ENCODE assay signal across 28 mouse cellular contexts in the genomic region with DNA sequence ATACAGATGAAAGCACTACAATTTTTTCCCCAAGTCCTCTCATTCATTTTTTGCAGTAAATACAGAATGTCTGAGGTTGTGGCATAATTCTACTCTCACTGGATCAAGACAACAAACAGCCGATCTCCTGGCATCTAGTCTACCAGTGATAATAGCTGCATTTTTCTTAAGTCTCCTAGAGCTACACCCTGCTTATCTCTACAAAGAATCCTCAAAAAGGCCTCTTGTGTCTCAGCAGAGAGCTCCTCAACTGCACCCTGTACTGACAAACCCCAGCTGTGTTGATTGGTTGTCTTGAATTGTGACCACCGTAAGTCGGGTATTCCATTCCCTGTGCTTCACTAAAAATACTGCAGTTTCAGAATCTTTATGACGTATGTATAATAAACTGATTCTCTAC.
DNase-seq lines count a peak whose midpoint lies in the region; ATAC-seq and TF ChIP-seq lines count a peak whose summit lies in the region.
"Had no signal": no experiment of that assay in that cellular context is flagged by ENCODE, and none has a peak within 500 bp of the region (broad histone marks: within the 10 kb centered on the region; RNA-seq: fewer than 3 reads in every experiment).

No protein-coding gene starts in this region.

- TF ChIP-seq POLR2A in MEL (IDR thresholded peaks at IDR 0.05; ENCODE audit: control insufficient read depth in 1 of 2, insufficient read depth in 1 of 2, low read depth in 1 of 2, low read length in 2 of 2, poor library complexity in 1 of 2), result no peak

- H3K9me3 ChIP-seq in MEL (replicated peaks; ENCODE audit: insufficient read depth, low read length), result no peaks in the 10 kb centered on the region
- H3K9me3 ChIP-seq in liver, embryonic 14.5 days (ENCODE audit: control insufficient read depth, low read length), result no peaks in the 10 kb centered on the region
- H3K9me3 ChIP-seq: embryonic facial prominence, embryonic 10.5 days; embryonic facial prominence, embryonic 13.5 days; forebrain, embryonic 12.5 days; forebrain, embryonic 15.5 days; heart, embryonic 12.5 days; heart, embryonic 15.5 days; hindbrain, embryonic 10.5 days; hindbrain, embryonic 13.5 days had no signal

- peak; percentile 47 to 48; a peak in 2 of 4 replicates for TF ChIP-seq EP300 in MEL (IDR thresholded peaks at IDR 0.05; ENCODE audit: low read depth in 1 of 2, low read length in 2 of 2)
- TF ChIP-seq EP300 in liver, embryonic 14.5 days (IDR thresholded peaks at IDR 0.05; ENCODE audit: low read depth), result no peak

- no peak for TF ChIP-seq RAD21 in MEL (IDR thresholded peaks at IDR 0.05; ENCODE audit: low read depth, low read length)

- H3K4me2 ChIP-seq in liver, embryonic 14.5 days (ENCODE audit: low read depth), result no peak overlapping the region
- H3K4me2 ChIP-seq: embryonic facial prominence, embryonic 13.5 days; forebrain, embryonic 12.5 days; forebrain, embryonic 15.5 days; heart, embryonic 12.5 days; heart, embryonic 15.5 days; hindbrain, embryonic 13.5 days had no signal

- peak; percentile 74 for ATAC-seq in liver, embryonic 14.5 days (ENCODE audit: insufficient read depth)
- ATAC-seq: CD4-positive, CD25-positive, alpha-beta regulatory T cell, adult 4 months; forebrain, embryonic 15.5 days; hindbrain, embryonic 16.5 days had no signal

- peak overlapping the region in 1 of 2 experiments; percentile 7; a peak in 1 of 4 replicates for H3K4me3 ChIP-seq in MEL (ENCODE audit: control insufficient read depth in 1 of 2, insufficient read depth in 1 of 2, low read depth in 2 of 2, low read length in 2 of 2)
- H3K4me3 ChIP-seq in liver, embryonic 14.5 days (ENCODE audit: insufficient read depth in 1 of 2, low read depth in 2 of 2, low read length in 2 of 2), result no peak overlapping the region
- H3K4me3 ChIP-seq: embryonic facial prominence, embryonic 10.5 days; embryonic facial prominence, embryonic 13.5 days; erythroblast, embryonic 14.5 days; forebrain, embryonic 12.5 days; forebrain, embryonic 15.5 days; heart, embryonic 12.5 days; heart, embryonic 15.5 days; hindbrain, embryonic 10.5 days; hindbrain, embryonic 13.5 days had no signal

- no peaks in the 10 kb centered on the region for H3K27me3 ChIP-seq in MEL (ENCODE audit: control insufficient read depth in 1 of 2, insufficient read depth in 2 of 2, low read length in 2 of 2)
- H3K27me3 ChIP-seq in liver, embryonic 14.5 days (ENCODE audit: control insufficient read depth, insufficient read depth, low read length), result no peaks in the 10 kb centered on the region
- H3K27me3 ChIP-seq: embryonic facial prominence, embryonic 13.5 days; forebrain, embryonic 12.5 days; forebrain, embryonic 15.5 days; heart, embryonic 12.5 days; heart, embryonic 15.5 days; hindbrain, embryonic 13.5 days had no signal

- no peak for TF ChIP-seq CTCF in MEL (IDR thresholded peaks at IDR 0.05 in 2 of 3, conservative IDR thresholded peaks at IDR 0.05 in 1 of 3; ENCODE audit: control insufficient read depth in 1 of 3, insufficient read depth in 1 of 3, low read depth in 2 of 3, low read length in 3 of 3, poor library complexity in 1 of 3, severe bottlenecking in 1 of 3)
- TF ChIP-seq CTCF in liver, embryonic 14.5 days (IDR thresholded peaks at IDR 0.05; ENCODE audit: low read depth), result no peak

- H3K27ac ChIP-seq in MEL (ENCODE audit: control insufficient read depth, low read depth, low read length), result 0 out of 2 replicates have a peak overlapping the region, but pooled peaks have one; percentile 11
- H3K27ac ChIP-seq in liver, embryonic 14.5 days, result no peak overlapping the region
- H3K27ac ChIP-seq: embryonic facial prominence, embryonic 10.5 days; embryonic facial prominence, embryonic 13.5 days; forebrain, embryonic 12.5 days; forebrain, embryonic 15.5 days; heart, embryonic 15.5 days; hindbrain, embryonic 10.5 days; hindbrain, embryonic 13.5 days had no signal

- H3K79me2 ChIP-seq in MEL (ENCODE audit: control insufficient read depth, insufficient read depth, low read length, poor library complexity), result no peaks in the 10 kb centered on the region

- DNase-seq in MEL (ENCODE audit: low read depth, low spot score), result peak; percentile 59
- DNase-seq in c-Kit-positive CD71-positive TER-119-negative erythroid progenitor cells, embryonic 14.5 days (ENCODE audit: low read depth), result peak; percentile 23
- DNase-seq in liver, embryonic 14.5 days (ENCODE audit: low read depth in 3 of 3, low spot score in 3 of 3), result no peak
- no peak for DNase-seq in layer of hippocampus, adult 18-20 months (ENCODE audit: low spot score in 2 of 2)
- no peak for DNase-seq in thymus, postnatal 14 days
- no peak for DNase-seq in T-cell, adult 2 months (ENCODE audit: low spot score)
- DNase-seq: adrenal gland, postnatal 10 days; adrenal gland, postnatal 36 days; cerebellum, adult 11-12 months; cerebellum, adult 8-10 months; cerebellum, postnatal 10 days; cerebellum, postnatal 36 days; embryo, embryonic 11 days; gastrocnemius, postnatal 25 days; heart, adult 18-20 months; heart, postnatal 10 days; heart, postnatal 36 days had no signal

- H3K9ac ChIP-seq in MEL (ENCODE audit: control insufficient read depth, low read depth, low read length, poor library complexity, severe bottlenecking), result peak overlapping the region; percentile 42; the same call in 1 of the 2 replicates
- no peak overlapping the region for H3K9ac ChIP-seq in liver, embryonic 14.5 days (replicated peaks)
- H3K9ac ChIP-seq: embryonic facial prominence, embryonic 13.5 days; forebrain, embryonic 12.5 days; forebrain, embryonic 15.5 days; heart, embryonic 12.5 days; heart, embryonic 15.5 days; hindbrain, embryonic 13.5 days had no signal

- 43% methylated on average over 4 of the region's 4 CpGs for whole genome bisulfite sequencing in liver, embryonic 14.5 days (ENCODE audit: insufficient replicate concordance)

- peaks cover 0 to 29% of the 10 kb centered on the region in 2 experiments; a peak in 2 of 4 replicates for H3K36me3 ChIP-seq in MEL (ENCODE audit: control insufficient read depth in 1 of 2, insufficient read depth in 2 of 2, low read length in 2 of 2)
- no peaks in the 10 kb centered on the region for H3K36me3 ChIP-seq in liver, embryonic 14.5 days (replicated peaks; ENCODE audit: control insufficient read depth, insufficient read depth, low read depth)
- H3K36me3 ChIP-seq: heart, embryonic 15.5 days had no signal

- peaks cover 20 to 25% of the 10 kb centered on the region in 2 experiments for H3K4me1 ChIP-seq in MEL (ENCODE audit: control insufficient read depth in 1 of 2, insufficient read depth in 2 of 2, low read length in 2 of 2)
- H3K4me1 ChIP-seq in liver, embryonic 14.5 days (replicated peaks; ENCODE audit: control insufficient read depth in 2 of 2, insufficient read depth in 2 of 2, low read length in 1 of 2), result peaks cover 0 to 8% of the 10 kb centered on the region in 2 experiments; a peak in 3 of 4 replicates
- H3K4me1 ChIP-seq: embryonic facial prominence, embryonic 10.5 days; forebrain, embryonic 12.5 days; hindbrain, embryonic 10.5 days; hindbrain, embryonic 13.5 days had no signal

TF ChIP-seq in MEL, 35 proteins besides CTCF, POLR2A, EP300 and RAD21:
- TF ChIP-seq TCF12 (IDR thresholded peaks at IDR 0.05; ENCODE audit: low read depth, low read length) (0 out of 2 replicates have a peak, but pooled peaks have one; percentile 19), POLR2AphosphoS2 (IDR thresholded peaks at IDR 0.05; ENCODE audit: low read length) (no peak), BHLHE40 (IDR thresholded peaks at IDR 0.05; ENCODE audit: borderline replicate concordance, low read depth, low read length) (no peak), USF1 (IDR thresholded peaks at IDR 0.05; ENCODE audit: low read depth, low read length) (no peak), MXI1 (IDR thresholded peaks at IDR 0.05; ENCODE audit: low read depth, low read length) (no peak), ELF1 (IDR thresholded peaks at IDR 0.05; ENCODE audit: low read depth, low read length) (no peak), GATA1 (IDR thresholded peaks at IDR 0.05; ENCODE audit: low read depth, low read length) (peak; percentile 64), ETS1 (IDR thresholded peaks at IDR 0.05; ENCODE audit: low read depth, low read length) (peak; percentile 45; the same call in 1 of the 2 replicates)

Comparison
In these comparisons a context has a peak if more than half of its experiments do, and no peak if none do; other contexts are left out.
1. DNase-seq: peak in MEL (single experiment) and c-Kit-positive CD71-positive TER-119-negative erythroid progenitor cells, embryonic 14.5 days (single experiment); none in liver, embryonic 14.5 days (0 of 3), layer of hippocampus, adult 18-20 months (0 of 2), thymus, postnatal 14 days (single experiment) and T-cell, adult 2 months (single experiment).